Mouse (Mus musculus) ES-E14 (cell line): ENCODE results near the gene Phlda2. TPM values are rescaled to one million over a fixed set of nuclear protein-coding genes. Genes with fewer than 3 reads are reported as not detected.
A peak's percentile ranks its signal among the peaks of the same experiment; 100 is the strongest.

Experiments
- DNase-seq: peaks from one replicate; pipeline ENCODE4 v3.0.0-alpha.2; 2013; ENCODE audit warnings: low read depth, low spot score
- H3K27ac ChIP-seq: 2 replicates; pipeline ENCODE4 v1.5.1; 2012; ENCODE audit warnings: low read depth, mild to moderate bottlenecking, low read length, moderate library complexity, mixed read lengths; ENCODE audit not compliant: poor library complexity, insufficient read depth, severe bottlenecking
- H3K36me3 ChIP-seq: 2 replicates; pipeline ENCODE4 v1.6.1; 2012; ENCODE audit warnings: mild to moderate bottlenecking, low read length, moderate library complexity, mixed read lengths; ENCODE audit not compliant: control insufficient read depth, poor library complexity, insufficient read depth, severe bottlenecking
- H3K4me1 ChIP-seq, 2 experiments: fragments of 150-350 bp in 1 of 2; sonication (generic) in 1 of 2; 2 replicates each; pipeline ENCODE4 v1.6.1; 2012; ENCODE audit warnings: low read length in 2 of 2, mild to moderate bottlenecking in 1 of 2, mixed read lengths in 1 of 2; ENCODE audit not compliant: control insufficient read depth in 2 of 2, insufficient read depth in 2 of 2, poor library complexity in 1 of 2
- H3K4me3 ChIP-seq, 2 experiments: fragments of 150-350 bp in 1 of 2; sonication (generic) in 1 of 2; 2 replicates each; pipeline ENCODE4 v1.5.1; 2012; ENCODE audit warnings: low read length in 2 of 2, low read depth in 1 of 2, mild to moderate bottlenecking in 1 of 2, mixed read lengths in 1 of 2; ENCODE audit not compliant: insufficient read depth in 1 of 2, poor library complexity in 1 of 2, severe bottlenecking in 1 of 2
- H3K9ac ChIP-seq: 2 replicates; pipeline ENCODE4 v1.6.1; 2012; ENCODE audit warnings: low read depth, mild to moderate bottlenecking, low read length, mixed read lengths; ENCODE audit not compliant: poor library complexity, insufficient read depth, severe bottlenecking
- H3K9me3 ChIP-seq: fragments of 150-350 bp; sonication (generic); 2 replicates; pipeline ENCODE4 v1.6.1; 2012; ENCODE audit warnings: low read depth, mild to moderate bottlenecking, low read length; ENCODE audit not compliant: control insufficient read depth, insufficient read depth
- CHD2 ChIP-seq: IDR thresholded peaks from 2 replicates; pipeline ENCODE4 v1.6.1; 2014; ENCODE audit warnings: mild to moderate bottlenecking, low read depth, low read length, inconsistent platforms
- HCFC1 ChIP-seq: IDR thresholded peaks from 2 replicates; pipeline ENCODE4 v1.6.1; 2012; ENCODE audit warnings: low read length, inconsistent platforms, borderline replicate concordance; ENCODE audit not compliant: insufficient read depth
- MAFK ChIP-seq: IDR thresholded peaks from 2 replicates; pipeline ENCODE4 v1.6.1; 2014; ENCODE audit warnings: mild to moderate bottlenecking, low read depth, low read length, inconsistent platforms; ENCODE audit not compliant: insufficient read depth
- ZC3H11A ChIP-seq: IDR thresholded peaks from 2 replicates; pipeline ENCODE4 v1.6.1; 2012; ENCODE audit warnings: low read depth, mild to moderate bottlenecking, inconsistent platforms, low read length, borderline replicate concordance
- ZNF384 ChIP-seq: IDR thresholded peaks from 2 replicates; pipeline ENCODE4 v1.6.1; 2012; ENCODE audit warnings: low read depth, low read length, inconsistent platforms
- in situ Hi-C, 2 experiments: fragments of 600-800 bp; cut with MboI; formaldehyde crosslinking; loops; one replicate each; pipeline ENCODE4 v1.15.1; 2025; ENCODE audit warnings: low sequenced_read_pairs in 2 of 2, inconsistent platforms in 1 of 2; ENCODE audit not compliant: unreplicated experiment in 2 of 2
- total RNA-seq: library from RNA; depleted of rRNA; stranded (reverse); fragments of 300-350 nt; gene quantifications from 2 replicates; pipeline ENCODE4 v1.2.3, GENCODE M21; 2012

Gene Phlda2
- total RNA-seq, 1 experiment, result 113 TPM

GRCm38 (mm10) chr7:143480498-143480897 lies 22.5 kb downstream of the Phlda2 start:
- DNase-seq, result no peak
- Histone ChIP-seq H3K9ac (no peak overlapping the region), H3K4me3 (peak overlapping the region in 1 of 2 experiments; percentile 49; a peak in 2 of 4 replicates), H3K9me3 (no peaks in the 10 kb centered on the region), H3K36me3 (no peaks in the 10 kb centered on the region), H3K27ac (no peak overlapping the region), H3K4me1 (peaks cover 3 to 11% of the 10 kb centered on the region in 2 experiments; a peak in 3 of 4 replicates)
- TF ChIP-seq MAFK, result no peak
- TF ChIP-seq CHD2, result no peak
- no peak for TF ChIP-seq ZNF384
- no peak for TF ChIP-seq HCFC1
- TF ChIP-seq ZC3H11A, result no peak
- in situ Hi-C loops, result no loop called here

- in situ Hi-C loops, result no loop called here
- TF ChIP-seq ZNF384 (no peak), MAFK (no peak), HCFC1 (no peak), ZC3H11A (no peak), CHD2 (no peak)
These were observed 25.1 kb downstream of the Phlda2 start for GRCm38 (mm10) chr7:143477800-143478199.

DNA sequence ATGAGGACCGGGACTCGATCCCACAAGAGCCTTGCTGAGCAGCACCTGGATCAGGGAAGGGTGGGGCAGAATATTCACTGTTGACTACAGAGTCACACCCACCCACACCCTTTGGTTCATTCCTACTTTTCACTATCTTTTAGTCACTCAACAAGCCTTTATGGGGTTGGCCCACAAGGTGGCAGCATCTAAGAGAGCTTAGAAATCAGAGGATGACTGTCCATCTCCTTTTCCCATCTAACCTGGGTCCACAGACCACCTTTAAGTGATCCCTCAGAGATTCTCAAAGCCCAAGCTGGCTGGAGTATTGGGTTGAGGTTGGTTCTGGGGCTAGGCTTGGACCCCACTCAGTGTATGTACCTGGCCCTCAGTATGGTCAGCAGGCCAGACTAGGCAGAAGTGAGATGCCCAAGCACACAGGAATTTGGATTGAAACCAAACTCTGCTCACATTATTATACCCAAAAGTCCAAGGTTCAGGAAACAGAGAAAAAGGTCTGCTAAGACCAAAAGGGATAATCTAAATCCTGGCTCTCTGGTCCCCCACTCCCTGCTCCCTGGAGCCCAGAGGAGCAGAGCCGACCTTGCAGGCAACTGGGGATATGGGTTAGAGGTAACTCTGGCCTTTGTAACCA lies 26.1 kb downstream of the Phlda2 start:
- Histone ChIP-seq H3K36me3 (no peaks in the 10 kb centered on the region), H3K9ac (no peak overlapping the region), H3K4me1 (peaks cover 0 to 14% of the 10 kb centered on the region in 2 experiments; a peak in 1 of 4 replicates), H3K4me3 (no peak overlapping the region), H3K27ac (no peak overlapping the region), H3K9me3 (no peaks in the 10 kb centered on the region)
- TF ChIP-seq MAFK, result no peak
- no peak for TF ChIP-seq ZNF384
- TF ChIP-seq HCFC1, result no peak
- no peak for TF ChIP-seq CHD2
- no peak for TF ChIP-seq ZC3H11A
- DNase-seq, result no peak
- in situ Hi-C loops, result no loop called here

More at GRCm38 (mm10) chr7:143477800-143478199, 25.1 kb downstream of the Phlda2 start:
- Histone ChIP-seq H3K4me3 (no peak overlapping the region), H3K9me3 (no peaks in the 10 kb centered on the region), H3K27ac (no peak overlapping the region), H3K36me3 (no peaks in the 10 kb centered on the region), H3K4me1 (peaks cover 2 to 20% of the 10 kb centered on the region in 2 experiments; a peak in 3 of 4 replicates), H3K9ac (no peak overlapping the region)
- DNase-seq, result no peak

DNA sequence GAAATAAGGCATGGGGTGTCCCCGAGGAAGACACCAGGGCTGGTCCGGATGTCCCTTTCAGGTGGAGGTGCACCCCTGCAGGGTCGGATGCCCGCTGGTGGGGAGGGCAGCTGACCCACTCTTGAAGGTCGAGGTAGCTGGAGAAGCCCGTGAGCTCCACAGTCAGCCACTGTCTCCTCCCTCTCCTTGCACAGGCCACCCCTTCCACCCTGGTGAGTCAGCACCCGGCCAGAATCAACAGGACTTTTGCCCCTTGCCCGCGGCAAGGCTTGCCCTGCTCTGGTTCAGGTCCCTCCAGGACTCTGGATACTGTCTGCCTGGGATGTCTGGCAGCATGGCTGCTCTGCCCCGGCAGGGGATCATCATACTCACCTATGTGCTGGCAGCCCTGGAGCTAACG lies 27.1 kb downstream of the Phlda2 start:
- no peaks in the 10 kb centered on the region for H3K36me3 ChIP-seq
- TF ChIP-seq CHD2 (no peak), MAFK (no peak), HCFC1 (no peak), ZC3H11A (no peak), ZNF384 (no peak)
- in situ Hi-C loops, result no loop called here
- H3K9me3 ChIP-seq, result no peaks in the 10 kb centered on the region
- no peak overlapping the region for H3K9ac ChIP-seq
- H3K27ac ChIP-seq, result no peak overlapping the region
- H3K4me3 ChIP-seq, result no peak overlapping the region
- no peak for DNase-seq
- peaks cover 0 to 14% of the 10 kb centered on the region in 2 experiments; a peak in 1 of 4 replicates for H3K4me1 ChIP-seq

- H3K36me3 ChIP-seq, result no peaks in the 10 kb centered on the region
- H3K4me3 ChIP-seq, result peak overlapping the region in 1 of 2 experiments; percentile 48; a peak in 2 of 4 replicates
- H3K9me3 ChIP-seq, result no peaks in the 10 kb centered on the region
- TF ChIP-seq MAFK (no peak), ZNF384 (no peak), CHD2 (no peak), ZC3H11A (no peak)
- H3K9ac ChIP-seq, result no peak overlapping the region; the same call in 1 of the 2 replicates
- no peak overlapping the region for H3K27ac ChIP-seq
- H3K4me1 ChIP-seq, result peaks cover 0 to 14% of the 10 kb centered on the region in 2 experiments; a peak in 1 of 4 replicates
- in situ Hi-C loops, result no loop called here
- no peak for DNase-seq
These were observed 28.1 kb downstream of the Phlda2 start for GRCm38 (mm10) chr7:143474811-143475210.
